Mouse (Mus musculus) CH12.LX (cell line): ENCODE measurements around the gene Naa60.

Experiments
- CTCF ChIP-seq, 2 experiments: IDR thresholded peaks in 1 of 2; conservative IDR thresholded peaks in 1 of 2; 2 replicates each; pipeline ENCODE4 v1.5.1; 2011 to 2012; ENCODE audit warnings: low read depth in 2 of 2, low read length in 2 of 2, improper control_type of control experiment in 1 of 2, inconsistent platforms in 1 of 2, mild to moderate bottlenecking in 1 of 2, moderate library complexity in 1 of 2
- POLR2AphosphoS2 ChIP-seq: IDR thresholded peaks from 2 replicates; pipeline ENCODE4 v1.6.1; 2011; ENCODE audit warnings: low read depth, low read length, improper control_type of control experiment

DNA sequence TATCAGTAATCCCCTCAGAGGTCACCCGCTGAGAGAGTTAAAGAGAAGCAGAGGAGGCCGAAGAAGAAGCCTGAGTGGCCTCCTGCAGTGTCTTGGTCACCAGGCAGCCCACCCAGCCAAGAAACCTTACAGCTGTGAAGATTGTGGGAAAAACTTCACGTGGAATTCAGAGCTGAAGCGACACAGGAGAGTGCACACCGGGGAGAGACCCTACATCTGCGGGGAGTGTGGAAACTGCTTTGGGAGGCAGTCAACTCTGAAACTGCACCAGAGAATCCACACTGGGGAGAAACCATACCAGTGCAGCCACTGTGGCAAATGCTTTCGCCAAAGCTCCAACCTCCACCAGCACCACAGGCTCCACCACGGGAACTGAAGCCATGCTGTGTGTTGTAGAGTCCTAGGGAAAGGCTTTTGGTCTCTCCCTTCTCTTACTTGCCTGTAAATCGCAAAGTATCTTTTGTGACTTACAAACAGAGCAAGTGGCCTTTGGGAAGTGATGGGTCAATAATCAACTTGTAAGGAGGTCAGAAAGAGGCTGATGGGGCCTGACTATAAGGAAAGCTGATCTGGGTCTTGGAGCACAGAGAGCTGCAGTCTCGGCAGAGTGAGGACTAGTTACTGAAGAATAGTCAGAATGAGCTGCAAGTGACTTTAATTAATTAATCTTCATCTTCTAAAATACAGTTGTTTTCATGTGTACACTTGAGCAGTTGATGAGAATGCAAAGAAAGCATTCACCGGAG lies 17.6 kb upstream of the Naa60 start:
- TF ChIP-seq CTCF (conservative IDR thresholded peaks at IDR 0.05 in 1 of 2, IDR thresholded peaks at IDR 0.05 in 1 of 2; ENCODE audit: low read depth in 2 of 2, low read length in 2 of 2) (no peak), POLR2AphosphoS2 (no peak)
